ENCODE assay signal across 8 mouse cellular contexts in genomic region chr3:66398214-66399150, GRCm38 (mm10).
DNase-seq lines count a peak whose midpoint lies in the region; ATAC-seq and TF ChIP-seq lines count a peak whose summit lies in the region.

No protein-coding gene starts in this region.

- TF ChIP-seq CTCF in forebrain, postnatal 0 days (IDR thresholded peaks at IDR 0.05; ENCODE audit: low read depth), result peak; percentile 36; the same call in 1 of the 2 replicates
- TF ChIP-seq CTCF in liver, embryonic 14.5 days (IDR thresholded peaks at IDR 0.05; ENCODE audit: low read depth), result peak; percentile 46

- H3K27ac ChIP-seq in liver, embryonic 12.5 days, result no peak overlapping the region
- peak overlapping the region; percentile 76 for H3K27ac ChIP-seq in forebrain, postnatal 0 days (ENCODE audit: low read depth, low read length)
- H3K27ac ChIP-seq in liver, embryonic 14.5 days, result no peak overlapping the region

- 48% methylated on average over 12 of the region's 12 CpGs for WGBS in liver, embryonic 12.5 days (ENCODE audit: insufficient replicate concordance)
- WGBS in forebrain, postnatal 0 days, result 25% methylated on average over 12 of the region's 12 CpGs
- WGBS in liver, embryonic 14.5 days (ENCODE audit: insufficient replicate concordance), result 49% methylated on average over 12 of the region's 12 CpGs

- H3K9me3 ChIP-seq in liver, embryonic 12.5 days (replicated peaks), result no peaks in the 10 kb centered on the region
- H3K9me3 ChIP-seq in forebrain, postnatal 0 days (ENCODE audit: low read length), result no peaks in the 10 kb centered on the region
- no peaks in the 10 kb centered on the region for H3K9me3 ChIP-seq in liver, embryonic 14.5 days (ENCODE audit: control insufficient read depth, low read length)

- no peak for ATAC-seq in liver, embryonic 12.5 days
- ATAC-seq in forebrain, postnatal 0 days, result peak; percentile 86
- ATAC-seq in liver, embryonic 14.5 days (ENCODE audit: insufficient read depth), result no peak

- no peaks in the 10 kb centered on the region for H3K36me3 ChIP-seq in liver, embryonic 12.5 days
- no peaks in the 10 kb centered on the region for H3K36me3 ChIP-seq in forebrain, postnatal 0 days (ENCODE audit: insufficient read depth)
- H3K36me3 ChIP-seq in liver, embryonic 14.5 days (replicated peaks; ENCODE audit: control insufficient read depth, insufficient read depth, low read depth), result no peaks in the 10 kb centered on the region

- H3K4me2 ChIP-seq in liver, embryonic 12.5 days, result no peak overlapping the region
- H3K4me2 ChIP-seq in forebrain, postnatal 0 days (ENCODE audit: low read depth), result no peak overlapping the region
- no peak overlapping the region for H3K4me2 ChIP-seq in liver, embryonic 14.5 days (ENCODE audit: low read depth)

- H3K9ac ChIP-seq in liver, embryonic 12.5 days, result no peak overlapping the region
- H3K9ac ChIP-seq in forebrain, postnatal 0 days, result no peak overlapping the region
- H3K9ac ChIP-seq in liver, embryonic 14.5 days (replicated peaks), result no peak overlapping the region

- no peaks in the 10 kb centered on the region for H3K4me1 ChIP-seq in liver, embryonic 12.5 days
- no peaks in the 10 kb centered on the region for H3K4me1 ChIP-seq in forebrain, postnatal 0 days (ENCODE audit: insufficient read depth)
- no peaks in the 10 kb centered on the region for H3K4me1 ChIP-seq in liver, embryonic 14.5 days (replicated peaks; ENCODE audit: control insufficient read depth in 2 of 2, insufficient read depth in 2 of 2, low read length in 1 of 2)

- TF ChIP-seq EP300 in liver, embryonic 14.5 days (IDR thresholded peaks at IDR 0.05; ENCODE audit: low read depth), result no peak

- 0 out of 2 replicates have a peak, but pooled peaks cover 3% of the 10 kb centered on the region for H3K27me3 ChIP-seq in liver, embryonic 12.5 days (replicated peaks)
- no peaks in the 10 kb centered on the region for H3K27me3 ChIP-seq in forebrain, postnatal 0 days (ENCODE audit: insufficient read depth, low read length)
- H3K27me3 ChIP-seq in liver, embryonic 14.5 days (ENCODE audit: control insufficient read depth, insufficient read depth, low read length), result no peaks in the 10 kb centered on the region

- peak; percentile 8 for DNase-seq in liver
- peak; percentile 56 for DNase-seq in R1 (ENCODE audit: low read depth, low spot score)
- peak; percentile 86 for DNase-seq in forebrain, postnatal 0 days
- DNase-seq in liver, embryonic 14.5 days (ENCODE audit: low read depth in 3 of 3, low spot score in 3 of 3), result no peak
- no peak for DNase-seq in heart, adult 8-10 months (ENCODE audit: low spot score)
- DNase-seq in gastrocnemius, adult 8-10 months (ENCODE audit: low spot score in 2 of 2), result no peak
- no peak for DNase-seq in thymus, postnatal 10 days (ENCODE audit: low spot score in 2 of 2)

- no peak overlapping the region for H3K4me3 ChIP-seq in liver, embryonic 12.5 days
- H3K4me3 ChIP-seq in forebrain, postnatal 0 days (ENCODE audit: low read depth, low read length), result no peak overlapping the region
- no peak overlapping the region for H3K4me3 ChIP-seq in liver, embryonic 14.5 days (ENCODE audit: insufficient read depth in 1 of 2, low read depth in 2 of 2, low read length in 2 of 2)

Comparison
In these comparisons a context has a peak if more than half of its experiments do, and no peak if none do; other contexts are left out.
1. DNase-seq: peak in liver (single experiment), R1 (single experiment) and forebrain, postnatal 0 days (single experiment); none in liver, embryonic 14.5 days (0 of 3), heart, adult 8-10 months (single experiment), gastrocnemius, adult 8-10 months (0 of 2) and thymus, postnatal 10 days (0 of 2).